Mouse (Mus musculus): ENCODE results near the gene Dmbt1.

- TF ChIP-seq POLR2A (IDR thresholded peaks at IDR 0.05; ENCODE audit: low read depth, low read length), result no peak
- no peak for TF ChIP-seq CTCF (conservative IDR thresholded peaks at IDR 0.05; ENCODE audit: insufficient read depth, insufficient read length, low read depth, low read length)
These were observed 44.1 kb downstream of the Dmbt1 start for GRCm38 (mm10) chr7:131075956-131076355.

Data from kidney, adult 2 months (tissue).